Mouse (Mus musculus): ENCODE results near the gene Ehd1.

- TF ChIP-seq ZC3H11A (IDR thresholded peaks at IDR 0.05; ENCODE audit: borderline replicate concordance, low read depth, low read length) (no peak), ZNF384 (IDR thresholded peaks at IDR 0.05; ENCODE audit: low read depth, low read length) (no peak)
These were observed 42.0 kb upstream of the Ehd1 start for GRCm38 (mm10) chr19:6234337-6235083.
